Mouse (Mus musculus) MEL (cell line): ENCODE results near the gene Adam8. TPM values are rescaled to one million over a fixed set of nuclear protein-coding genes. Genes with fewer than 3 reads are reported as not detected.

Source experiments
- DNase-seq: peaks from one replicate; pipeline ENCODE4 v3.0.0; 2011; ENCODE audit warnings: low read depth, low spot score
- H3K27ac ChIP-seq: 2 replicates; pipeline ENCODE4 v1.5.1; 2012; ENCODE audit warnings: low read depth, mild to moderate bottlenecking, control low read depth, low read length, moderate library complexity; ENCODE audit not compliant: control insufficient read depth
- H3K27me3 ChIP-seq, 2 experiments: fragments of 150-350 bp in 1 of 2; sonication (generic) in 1 of 2; 2 replicates each; pipeline ENCODE4 v1.6.1; 2012; ENCODE audit warnings: low read length in 2 of 2, mild to moderate bottlenecking in 2 of 2, improper control_type of control experiment in 1 of 2, moderate library complexity in 1 of 2; ENCODE audit not compliant: insufficient read depth in 2 of 2, control insufficient read depth in 1 of 2
- H3K36me3 ChIP-seq, 2 experiments: 2 replicates each; pipeline ENCODE4 v1.6.1; 2012 to 2014; ENCODE audit warnings: low read length in 2 of 2, improper control_type of control experiment in 1 of 2, inconsistent platforms in 1 of 2, mild to moderate bottlenecking in 1 of 2; ENCODE audit not compliant: insufficient read depth in 2 of 2, control insufficient read depth in 1 of 2
- H3K4me1 ChIP-seq, 2 experiments: fragments of 150-350 bp in 1 of 2; sonication (generic) in 1 of 2; 2 replicates each; pipeline ENCODE4 v1.6.1; 2012; ENCODE audit warnings: low read length in 2 of 2, improper control_type of control experiment in 1 of 2, mild to moderate bottlenecking in 1 of 2; ENCODE audit not compliant: insufficient read depth in 2 of 2, control insufficient read depth in 1 of 2
- H3K4me3 ChIP-seq, 2 experiments: fragments of 150-350 bp in 1 of 2; sonication (generic) in 1 of 2; 2 replicates each; pipeline ENCODE4 v1.5.1; 2012; ENCODE audit warnings: low read depth in 2 of 2, low read length in 2 of 2, mild to moderate bottlenecking in 2 of 2, moderate library complexity in 2 of 2, control low read depth in 1 of 2, improper control_type of control experiment in 1 of 2; ENCODE audit not compliant: control insufficient read depth in 1 of 2, insufficient read depth in 1 of 2
- H3K79me2 ChIP-seq: 2 replicates; pipeline ENCODE4 v1.6.1; 2012; ENCODE audit warnings: mild to moderate bottlenecking, low read length, moderate library complexity; ENCODE audit not compliant: control insufficient read depth, poor library complexity, insufficient read depth
- H3K9ac ChIP-seq: 2 replicates; pipeline ENCODE4 v1.6.1; 2012; ENCODE audit warnings: low read depth, mild to moderate bottlenecking, control low read depth, low read length, moderate library complexity; ENCODE audit not compliant: control insufficient read depth, poor library complexity, severe bottlenecking
- H3K9me3 ChIP-seq: fragments of 150-350 bp; sonication (generic); replicated peaks from 2 replicates; pipeline ENCODE4 v1.6.1; 2012; ENCODE audit warnings: mild to moderate bottlenecking, low read length, improper control_type of control experiment, moderate library complexity; ENCODE audit not compliant: insufficient read depth
- CTCF ChIP-seq, 3 experiments: IDR thresholded peaks in 2 of 3; conservative IDR thresholded peaks in 1 of 3; 2 replicates each; pipeline ENCODE4 v1.5.1; 2011 to 2012; ENCODE audit warnings: low read length in 3 of 3, low read depth in 2 of 3, mild to moderate bottlenecking in 2 of 3, improper control_type of control experiment in 1 of 3, inconsistent platforms in 1 of 3, mixed read lengths in 1 of 3, moderate library complexity in 1 of 3; ENCODE audit not compliant: control insufficient read depth in 1 of 3, insufficient read depth in 1 of 3, poor library complexity in 1 of 3, severe bottlenecking in 1 of 3
- E2F4 ChIP-seq: IDR thresholded peaks from 2 replicates; pipeline ENCODE4 v1.6.1; 2011; ENCODE audit warnings: low read depth, low read length, improper control_type of control experiment, borderline replicate concordance
- EP300 ChIP-seq, 2 experiments: IDR thresholded peaks; 2 replicates each; pipeline ENCODE4 v1.6.1; 2011; ENCODE audit warnings: improper control_type of control experiment in 2 of 2, low read length in 2 of 2, low read depth in 1 of 2, mild to moderate bottlenecking in 1 of 2
- ETS1 ChIP-seq: IDR thresholded peaks from 2 replicates; pipeline ENCODE4 v1.6.1; 2012; ENCODE audit warnings: low read depth, mild to moderate bottlenecking, inconsistent platforms, low read length, improper control_type of control experiment, moderate library complexity
- GABPA ChIP-seq: IDR thresholded peaks from 2 replicates; pipeline ENCODE4 v1.6.1; 2012; ENCODE audit warnings: low read depth, mild to moderate bottlenecking, inconsistent platforms, low read length, improper control_type of control experiment, moderate library complexity
- KAT2A ChIP-seq: conservative IDR thresholded peaks from 2 replicates; pipeline ENCODE4 v1.6.1; 2012; ENCODE audit warnings: low read depth, low read length, improper control_type of control experiment, inconsistent platforms
- MAX ChIP-seq: IDR thresholded peaks from 2 replicates; pipeline ENCODE4 v1.6.1; 2011; ENCODE audit warnings: low read length, improper control_type of control experiment
- MAZ ChIP-seq: IDR thresholded peaks from 2 replicates; pipeline ENCODE4 v1.6.1; 2012; ENCODE audit warnings: low read depth, mild to moderate bottlenecking, inconsistent platforms, low read length, improper control_type of control experiment
- MXI1 ChIP-seq: IDR thresholded peaks from 2 replicates; pipeline ENCODE4 v1.6.1; 2011; ENCODE audit warnings: mild to moderate bottlenecking, low read depth, low read length, improper control_type of control experiment
- NELFE ChIP-seq: IDR thresholded peaks from 2 replicates; pipeline ENCODE4 v1.6.1; 2011; ENCODE audit warnings: low read depth, low read length, improper control_type of control experiment
- POLR2A ChIP-seq, 2 experiments: IDR thresholded peaks; 2 replicates each; pipeline ENCODE4 v1.6.1; 2011 to 2012; ENCODE audit warnings: low read length in 2 of 2, mild to moderate bottlenecking in 2 of 2, control low read depth in 1 of 2, improper control_type of control experiment in 1 of 2, low read depth in 1 of 2, moderate library complexity in 1 of 2; ENCODE audit not compliant: control insufficient read depth in 1 of 2, insufficient read depth in 1 of 2, poor library complexity in 1 of 2
- RAD21 ChIP-seq: IDR thresholded peaks from 2 replicates; pipeline ENCODE4 v1.6.1; 2011; ENCODE audit warnings: mild to moderate bottlenecking, low read depth, low read length, improper control_type of control experiment
- RCOR1 ChIP-seq: IDR thresholded peaks from 2 replicates; pipeline ENCODE4 v1.6.1; 2012; ENCODE audit warnings: low read depth, mild to moderate bottlenecking, inconsistent platforms, low read length, improper control_type of control experiment
- SIN3A ChIP-seq: IDR thresholded peaks from 2 replicates; pipeline ENCODE4 v1.6.1; 2012; ENCODE audit warnings: low read length, improper control_type of control experiment, inconsistent platforms
- TBP ChIP-seq: IDR thresholded peaks from 2 replicates; pipeline ENCODE4 v1.8.0; 2011; ENCODE audit warnings: low read depth, low read length, improper control_type of control experiment
- ZNF384 ChIP-seq: IDR thresholded peaks from 2 replicates; pipeline ENCODE4 v1.6.1; 2012; ENCODE audit warnings: low read depth, mild to moderate bottlenecking, inconsistent platforms, low read length, improper control_type of control experiment
- polyA plus RNA-seq, 2 experiments: library from polyadenylated mRNA; stranded (reverse) in 1 of 2; unstranded in 1 of 2; fragments of >175 nt in 1 of 2; fragments of >200 nt in 1 of 2; gene quantifications; 2 replicates each; pipeline versions ENCODE4 v1.2.1 to v1.2.4; 2012; ENCODE audit warnings: low replicate concordance in 2 of 2, low read depth in 1 of 2; ENCODE audit not compliant: insufficient read length in 2 of 2, insufficient read depth in 1 of 2, missing spikeins in 1 of 2
- total RNA-seq: library from RNA; depleted of rRNA; stranded (reverse); fragments of 300-350 nt; gene quantifications from 2 replicates; pipeline ENCODE4 v1.2.3, GENCODE M21; 2012; rRNA removed

The Adam8 gene
- total and polyA plus RNA-seq, 3 experiments = 0.39 to 0.50 TPM; not detected in 1

DNA sequence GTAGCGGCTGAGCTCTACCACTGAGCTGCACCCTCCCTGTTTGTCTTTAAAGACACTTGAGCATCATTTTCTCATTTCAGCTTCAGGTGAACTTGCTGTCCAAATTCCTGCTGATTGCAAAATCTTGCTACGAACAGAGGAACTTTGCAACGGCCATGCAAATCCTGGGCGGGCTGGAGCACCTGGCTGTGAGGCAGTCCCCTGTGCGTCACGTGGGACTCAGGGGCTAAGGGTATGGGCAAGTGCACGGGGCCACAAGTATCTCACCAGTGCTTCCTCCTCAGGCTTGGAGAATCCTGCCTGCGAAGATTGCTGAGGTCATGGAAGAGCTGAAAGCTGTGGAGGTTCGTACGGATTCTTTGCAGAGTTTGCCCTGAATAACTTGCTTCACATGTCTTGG is 55.7 kb downstream of the Adam8 start:
- Histone ChIP-seq H3K9me3 (no peaks in the 10 kb centered on the region), H3K4me3 (no peak overlapping the region), H3K9ac (no peak overlapping the region), H3K4me1 (no peaks in the 10 kb centered on the region), H3K27ac (no peak overlapping the region), H3K27me3 (no peaks in the 10 kb centered on the region), H3K79me2 (no peaks in the 10 kb centered on the region), H3K36me3 (no peaks in the 10 kb centered on the region)
- DNase-seq = no peak
- TF ChIP-seq ZNF384 (no peak), TBP (no peak), MAX (no peak), POLR2A (IDR thresholded peaks at IDR 0.05; ENCODE audit: control insufficient read depth in 1 of 2, insufficient read depth in 1 of 2, low read depth in 1 of 2, low read length in 2 of 2, poor library complexity in 1 of 2) (no peak), EP300 (IDR thresholded peaks at IDR 0.05; ENCODE audit: low read depth in 1 of 2, low read length in 2 of 2) (no peak), ETS1 (no peak), GABPA (no peak), MAZ (no peak), E2F4 (no peak), RAD21 (no peak), NELFE (no peak), CTCF (IDR thresholded peaks at IDR 0.05 in 2 of 3, conservative IDR thresholded peaks at IDR 0.05 in 1 of 3; ENCODE audit: control insufficient read depth in 1 of 3, insufficient read depth in 1 of 3, low read depth in 2 of 3, low read length in 3 of 3, poor library complexity in 1 of 3, severe bottlenecking in 1 of 3) (no peak), MXI1 (no peak), KAT2A (no peak), RCOR1 (no peak)

DNA sequence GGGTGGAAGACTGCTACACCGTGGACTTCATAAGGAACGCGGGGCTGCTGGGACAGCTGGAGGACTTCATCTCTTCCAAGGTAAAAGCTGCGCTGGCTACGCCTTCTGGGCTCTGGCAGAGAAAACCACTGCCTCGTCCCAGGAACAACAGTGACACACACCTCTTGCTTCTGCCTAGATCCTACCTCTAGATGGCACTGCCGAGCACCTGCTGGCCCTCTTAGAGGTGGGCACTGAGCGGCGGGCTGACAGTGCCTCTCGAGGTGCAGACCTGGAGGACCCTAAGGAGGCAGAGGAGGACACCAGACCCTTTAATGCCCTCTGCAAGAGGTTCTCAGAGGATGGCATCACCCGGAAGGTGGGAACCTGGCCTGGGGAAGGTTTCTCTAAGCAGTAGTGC is 61.6 kb downstream of the Adam8 start:
- H3K36me3 ChIP-seq = no peaks in the 10 kb centered on the region
- no peaks in the 10 kb centered on the region for H3K79me2 ChIP-seq
- H3K27ac ChIP-seq = no peak overlapping the region
- H3K4me3 ChIP-seq = no peak overlapping the region
- H3K9ac ChIP-seq = no peak overlapping the region
- H3K4me1 ChIP-seq = no peaks in the 10 kb centered on the region
- DNase-seq = no peak
- H3K9me3 ChIP-seq = no peaks in the 10 kb centered on the region
- TF ChIP-seq CTCF (IDR thresholded peaks at IDR 0.05 in 2 of 3, conservative IDR thresholded peaks at IDR 0.05 in 1 of 3; ENCODE audit: control insufficient read depth in 1 of 3, insufficient read depth in 1 of 3, low read depth in 2 of 3, low read length in 3 of 3, poor library complexity in 1 of 3, severe bottlenecking in 1 of 3) (peak; percentile 21 to 52 (median 47); a peak in 4 of 6 replicates), SIN3A (no peak), RCOR1 (no peak), MAZ (no peak)
- no peaks in the 10 kb centered on the region for H3K27me3 ChIP-seq

Other genes starting within 250 kb of the Adam8 start
- gene Adgra1, start 158.4 kb downstream of the Adam8 start, total RNA-seq = not detected in 2 replicates
- gene Adgra1, start 158.4 kb downstream of the Adam8 start, polyA plus RNA-seq = not detected
- gene Kndc1, start 97.9 kb downstream of the Adam8 start, total RNA-seq = 0.07 TPM in 1 of 2 replicates, not detected in the other
- not detected for gene Kndc1, start 97.9 kb downstream of the Adam8 start, polyA plus RNA-seq
- not detected in 2 replicates for gene Utf1, start 48.8 kb downstream of the Adam8 start, total RNA-seq
- gene Utf1, start 48.8 kb downstream of the Adam8 start, polyA plus RNA-seq = not detected
- not detected in 2 replicates for gene 6430531B16Rik, start 13.8 kb downstream of the Adam8 start, total RNA-seq
- under 1 TPM in 1 of 2 experiments, not detected in 1; 0.13 TPM for gene 6430531B16Rik, start 13.8 kb downstream of the Adam8 start, polyA plus RNA-seq
- 29.4 and 35.6 TPM in 2 replicates for gene Zfp511, start 43.8 kb upstream of the Adam8 start, total RNA-seq
- gene Zfp511, start 43.8 kb upstream of the Adam8 start, polyA plus RNA-seq = 10 to 100 TPM in 1 of 2 experiments, not detected in 1; 51.5 TPM
- gene Tubgcp2, start 44.1 kb upstream of the Adam8 start, total RNA-seq = 27.0 and 27.1 TPM in 2 replicates
- gene Tubgcp2, start 44.1 kb upstream of the Adam8 start, polyA plus RNA-seq = 10 to 100 TPM in 1 of 2 experiments, not detected in 1; 43.6 TPM
- not detected in 2 replicates for gene Msx3, start 56.5 kb upstream of the Adam8 start, total RNA-seq
- not detected for gene Msx3, start 56.5 kb upstream of the Adam8 start, polyA plus RNA-seq
- gene Caly, start 90.0 kb upstream of the Adam8 start, total RNA-seq = not detected in 2 replicates
- gene Caly, start 90.0 kb upstream of the Adam8 start, polyA plus RNA-seq = under 1 TPM in 1 of 2 experiments, not detected in 1; 0.11 TPM
- gene Prap1, start 100.8 kb upstream of the Adam8 start, total RNA-seq = not detected in 2 replicates
- gene Prap1, start 100.8 kb upstream of the Adam8 start, polyA plus RNA-seq = not detected
- gene Fuom, start 109.9 kb upstream of the Adam8 start, total RNA-seq = 0.36 and 1.1 TPM in 2 replicates
- gene Fuom, start 109.9 kb upstream of the Adam8 start, polyA plus RNA-seq = 10 to 100 TPM in 1 of 2 experiments, not detected in 1; 10.9 TPM
- gene Paox, start 123.2 kb upstream of the Adam8 start, total RNA-seq = 0.29 TPM in 1 of 2 replicates, not detected in the other
- under 1 TPM in 1 of 2 experiments, not detected in 1; 0.25 TPM for gene Paox, start 123.2 kb upstream of the Adam8 start, polyA plus RNA-seq
- gene Echs1, start 123.9 kb upstream of the Adam8 start, total RNA-seq = 22.8 and 30.3 TPM in 2 replicates
- gene Echs1, start 123.9 kb upstream of the Adam8 start, polyA plus RNA-seq = 10 to 100 TPM in 1 of 2 experiments, not detected in 1; 47.7 TPM
- gene Mtg1, start 145.0 kb upstream of the Adam8 start, total RNA-seq = 10.8 and 18.1 TPM in 2 replicates
- 10 to 100 TPM in 1 of 2 experiments, not detected in 1; 38.1 TPM for gene Mtg1, start 145.0 kb upstream of the Adam8 start, polyA plus RNA-seq
- not detected in 2 replicates for gene Sprn, start 162.3 kb upstream of the Adam8 start, total RNA-seq
- not detected for gene Sprn, start 162.3 kb upstream of the Adam8 start, polyA plus RNA-seq
- gene Olfr522, start 172.2 kb upstream of the Adam8 start, total RNA-seq = not detected in 2 replicates
- not detected for gene Olfr522, start 172.2 kb upstream of the Adam8 start, polyA plus RNA-seq
- not detected in 2 replicates for gene Olfr523, start 180.7 kb upstream of the Adam8 start, total RNA-seq
- gene Olfr523, start 180.7 kb upstream of the Adam8 start, polyA plus RNA-seq = not detected
- not detected in 2 replicates for gene Olfr524, start 213.4 kb upstream of the Adam8 start, total RNA-seq
- not detected for gene Olfr524, start 213.4 kb upstream of the Adam8 start, polyA plus RNA-seq
- not detected in 2 replicates for gene Cd163l1, start 225.7 kb upstream of the Adam8 start, total RNA-seq
- not detected for gene Cd163l1, start 225.7 kb upstream of the Adam8 start, polyA plus RNA-seq